Mouse (Mus musculus): ENCODE data around the gene Mustn1.

DNA sequence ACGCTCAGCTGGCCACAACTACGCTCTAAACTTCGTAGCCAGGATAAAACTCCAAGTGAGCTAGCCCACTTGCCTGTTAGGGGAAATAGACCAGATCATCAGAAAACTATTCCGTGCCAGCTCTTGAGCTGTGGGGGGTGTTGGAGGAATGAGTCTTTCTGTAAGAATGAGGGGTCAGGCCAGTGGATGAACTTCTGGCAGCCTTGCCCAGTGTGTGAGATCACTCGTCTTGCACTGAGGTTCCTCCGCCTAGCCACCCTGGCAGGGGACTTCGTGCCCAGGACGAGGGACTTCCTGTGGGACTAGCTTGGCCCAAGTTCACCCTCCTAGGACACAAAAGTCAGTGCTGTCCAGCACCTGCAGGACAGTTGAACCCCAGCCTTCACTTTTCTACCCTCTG lies 25.3 kb downstream of the Mustn1 start:
- TF ChIP-seq CTCF (IDR thresholded peaks at IDR 0.05; ENCODE audit: insufficient read depth, low read depth, low read length): no peak
- no peak for TF ChIP-seq POLR2A (IDR thresholded peaks at IDR 0.05; ENCODE audit: insufficient read depth, low read depth, low read length)

Measured in olfactory bulb, adult 2 months (tissue).